Mouse (Mus musculus) neural tube, embryonic 10.5 days (tissue): ENCODE results near the gene Bcat1.
A peak's percentile ranks its signal among the peaks of the same experiment; 100 is the strongest.
"Not testable (repeated sequence)": the region's sequence is repeated elsewhere in the genome, so short reads cannot be mapped to it uniquely, and the experiment has no call there.

Source experiments
- DNase-seq: peaks from one replicate; pipeline ENCODE4 v3.0.0-alpha.2; 2017; ENCODE audit warnings: low spot score; ENCODE audit errors: extremely low spot score

Gene Bcat1

DNA sequence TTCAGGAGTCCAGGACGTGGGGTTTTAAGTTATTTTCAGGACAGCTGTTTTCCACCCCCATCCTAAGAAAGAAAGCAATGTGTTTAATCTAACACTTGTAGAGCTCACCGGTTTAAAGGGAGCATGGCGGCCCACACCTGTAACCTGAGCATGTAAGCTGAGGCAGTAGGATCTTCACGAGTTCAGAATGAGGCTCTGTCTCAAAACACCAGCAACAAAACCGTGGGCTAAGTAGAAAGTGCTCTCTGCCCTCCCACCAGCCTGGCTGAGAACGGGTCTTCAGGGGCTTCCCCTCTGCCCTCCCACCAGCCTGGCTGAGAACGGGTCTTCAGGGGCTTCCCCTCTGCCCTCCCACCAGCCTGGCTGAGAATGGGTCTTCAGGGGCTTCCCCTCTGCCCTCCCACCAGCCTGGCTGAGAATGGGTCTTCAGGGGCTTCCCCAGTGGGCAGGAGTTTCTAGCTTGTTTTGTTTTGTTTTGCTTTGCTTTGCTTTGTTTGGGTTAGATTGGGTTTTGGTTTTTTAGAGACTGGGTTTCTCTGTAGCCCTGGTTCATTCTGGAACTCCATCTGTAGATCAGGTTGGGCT lies 17.1 kb upstream of the Bcat1 start:
- DNase-seq: not testable (repeated sequence)

GRCm38 (mm10) chr6:145091998-145092397 lies 16.0 kb upstream of the Bcat1 start:
- no peak for DNase-seq

DNA sequence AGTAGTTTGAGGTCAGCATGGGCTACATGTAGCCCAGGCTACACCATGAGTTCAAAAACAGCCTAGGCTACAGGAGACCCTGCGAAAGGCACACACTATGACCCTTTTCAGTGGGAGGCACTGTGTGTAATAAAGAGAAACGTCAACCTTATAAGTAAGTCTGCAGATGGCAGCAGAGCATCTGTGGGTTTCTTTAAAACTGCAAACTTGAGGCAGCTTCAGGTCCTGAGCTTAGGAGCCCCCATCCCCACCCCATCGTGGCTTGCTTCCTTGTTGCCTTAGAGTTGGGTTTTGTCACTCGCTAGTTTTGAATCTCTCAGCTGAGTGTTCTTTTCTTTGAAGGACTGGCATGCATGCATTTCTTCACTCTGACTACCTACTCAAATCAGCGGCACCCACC lies 14.9 kb upstream of the Bcat1 start:
- DNase-seq: no peak

GRCm38 (mm10) chr6:145090201-145090863 lies 14.3 kb upstream of the Bcat1 start:
- DNase-seq: no peak

DNA sequence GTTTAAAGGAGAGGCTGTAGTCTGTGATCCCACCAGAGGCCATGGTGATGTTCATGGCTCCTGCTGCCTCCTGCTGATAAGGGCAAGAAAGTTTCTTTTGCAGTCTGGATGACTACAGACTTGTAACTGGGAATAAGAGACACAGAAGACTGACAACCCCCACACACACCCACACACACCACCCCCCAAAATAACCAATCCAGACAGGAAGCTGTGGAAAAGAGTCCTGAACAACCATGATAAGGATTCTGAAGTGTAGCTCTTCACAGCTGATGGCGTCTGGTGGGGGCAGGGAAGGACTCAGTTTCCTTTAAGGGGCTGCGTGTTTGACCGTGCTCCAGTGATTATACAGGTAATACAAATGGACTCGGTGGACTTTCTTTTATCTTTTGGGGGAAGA lies 13.4 kb upstream of the Bcat1 start:
- no peak for DNase-seq

- DNase-seq: no peak
Observed at GRCm38 (mm10) chr6:145088451-145089113, 12.6 kb upstream of the Bcat1 start.

DNA sequence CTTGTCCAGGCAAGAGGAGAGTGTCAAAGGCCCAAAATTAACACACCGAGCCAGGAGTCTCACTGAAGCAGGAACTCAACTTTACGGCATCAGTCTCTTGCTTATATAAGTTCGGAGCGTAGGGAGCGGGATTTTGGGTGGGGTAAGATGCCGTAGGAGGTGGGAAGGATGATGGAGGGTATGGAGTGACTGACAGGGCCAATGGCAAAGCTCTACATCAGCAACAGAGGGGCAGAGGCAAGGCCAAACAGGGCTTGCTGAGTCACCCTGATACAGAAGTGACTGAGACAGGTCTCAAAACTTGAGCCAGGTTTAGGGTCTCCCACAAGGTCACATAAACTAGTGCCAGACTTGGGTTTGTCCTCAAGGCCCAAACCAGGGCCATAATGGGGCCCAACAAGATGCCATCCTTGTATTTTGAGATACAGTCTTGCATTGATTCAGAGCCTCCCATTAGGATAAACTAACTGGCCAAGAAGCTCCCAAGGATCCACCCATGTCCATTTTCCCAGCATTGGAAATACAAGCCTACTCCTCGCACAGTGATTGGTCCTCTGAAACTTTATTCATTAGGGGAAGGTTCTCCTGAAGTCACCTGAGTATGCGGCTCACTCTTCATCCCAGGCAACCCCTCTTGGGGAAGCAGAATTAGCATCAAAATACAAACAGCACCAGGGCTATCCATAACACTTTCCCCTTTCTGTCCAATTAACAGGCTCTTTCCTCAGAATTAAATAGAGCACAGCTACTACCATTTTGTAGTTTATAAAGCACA lies 8.5 kb upstream of the Bcat1 start:
- no peak for DNase-seq

- no peak for DNase-seq
Observed at GRCm38 (mm10) chr6:145081721-145082120, 5.7 kb upstream of the Bcat1 start.

DNA sequence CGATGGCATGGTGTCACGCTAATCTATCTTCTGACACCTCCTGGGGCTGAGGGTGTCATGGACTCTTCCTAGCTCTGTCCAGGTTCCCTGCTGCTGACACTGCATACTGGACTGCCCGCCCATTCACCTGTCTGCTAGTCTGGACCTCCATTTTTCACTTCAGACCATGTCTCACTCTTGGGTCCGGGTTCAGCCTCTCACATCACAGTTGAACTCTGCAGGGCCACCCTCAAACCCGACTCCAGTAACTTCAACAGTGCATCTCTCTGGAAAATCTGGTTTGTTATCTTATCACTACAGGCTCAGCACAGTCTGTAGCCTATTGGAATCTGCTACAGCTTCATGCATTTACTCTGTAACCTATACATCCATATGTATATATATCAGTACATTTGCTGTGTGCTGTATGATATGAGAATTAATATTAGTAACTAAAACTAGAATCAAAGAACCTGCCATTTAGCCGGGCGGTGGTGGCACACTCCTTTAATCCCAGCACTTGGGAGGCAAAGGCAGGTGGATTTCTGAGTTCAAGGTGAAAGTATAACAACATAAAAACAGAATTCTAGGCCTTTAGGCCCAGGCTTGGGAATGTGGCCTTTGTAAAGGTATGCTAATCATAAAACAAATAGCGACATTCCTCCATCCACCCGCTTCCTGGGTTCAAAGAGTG lies 3.2 kb upstream of the Bcat1 start:
- DNase-seq: no peak

DNA sequence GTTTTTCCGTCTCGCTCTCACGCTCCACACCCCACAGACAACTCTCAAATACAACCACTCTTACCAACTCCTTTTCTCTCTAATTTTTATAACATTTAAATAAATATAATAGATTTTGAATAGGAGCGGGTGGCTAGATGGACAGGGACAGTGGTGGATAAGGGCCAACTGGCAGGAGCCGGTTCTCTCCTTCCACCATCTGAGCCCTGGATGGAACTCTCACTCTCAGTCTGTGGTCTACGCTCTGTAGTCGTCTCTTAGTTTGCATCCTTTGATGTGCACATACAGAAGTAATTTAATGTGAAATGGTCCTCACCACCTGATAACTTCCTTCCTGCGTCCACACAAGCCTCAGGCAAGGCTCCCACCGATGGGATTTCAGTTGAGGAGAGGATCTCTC lies 302 bp upstream of the Bcat1 start:
- peak; percentile 41 for DNase-seq

DNA sequence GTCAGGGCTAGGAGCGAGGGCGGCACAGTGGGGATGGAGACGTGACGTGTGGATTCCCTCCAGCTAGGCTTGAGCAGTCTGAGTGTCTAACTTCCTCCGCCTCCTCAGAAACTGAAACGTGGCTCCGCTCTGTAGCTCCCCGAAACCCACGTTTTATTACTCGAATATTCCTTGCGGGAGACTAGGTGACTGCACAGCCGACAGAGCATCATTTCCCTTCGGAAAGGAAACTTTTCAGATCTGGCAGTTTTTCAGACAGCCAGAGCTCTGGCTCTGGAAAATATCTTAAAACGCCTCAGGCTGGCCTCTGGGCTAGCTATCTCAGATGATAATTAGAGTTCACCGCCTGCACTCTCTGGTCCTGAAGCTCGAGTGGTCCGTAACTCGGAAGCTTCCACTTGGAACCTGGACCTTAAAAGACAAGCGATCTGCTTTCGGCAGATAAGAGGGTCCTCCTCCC lies 866 bp downstream of the Bcat1 start:
- DNase-seq: peak; percentile 58

GRCm38 (mm10) chr6:145074461-145074860 lies 1.5 kb downstream of the Bcat1 start:
- no peak for DNase-seq

DNA sequence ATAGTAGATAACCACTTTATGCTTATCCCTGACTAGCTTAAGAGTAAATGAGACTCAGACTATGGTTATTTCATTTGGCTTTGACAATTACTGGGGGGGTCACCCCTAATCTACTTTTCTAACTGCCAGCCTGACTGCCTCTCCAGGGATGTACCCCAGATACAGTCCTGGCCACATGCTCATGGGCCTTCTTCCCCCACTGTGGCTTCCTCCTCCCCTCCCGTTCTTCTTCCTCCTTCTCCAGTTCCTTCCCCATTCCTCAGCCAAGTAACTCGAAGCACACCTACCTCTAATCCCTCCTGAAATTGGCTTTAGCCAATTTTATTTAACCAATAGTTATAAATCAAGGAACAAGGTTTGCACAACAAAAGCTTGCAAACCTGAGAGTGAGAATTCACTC lies 6.1 kb downstream of the Bcat1 start:
- no peak for DNase-seq

- DNase-seq: no peak
Observed at GRCm38 (mm10) chr6:145069397-145069796, 6.6 kb downstream of the Bcat1 start.

DNA sequence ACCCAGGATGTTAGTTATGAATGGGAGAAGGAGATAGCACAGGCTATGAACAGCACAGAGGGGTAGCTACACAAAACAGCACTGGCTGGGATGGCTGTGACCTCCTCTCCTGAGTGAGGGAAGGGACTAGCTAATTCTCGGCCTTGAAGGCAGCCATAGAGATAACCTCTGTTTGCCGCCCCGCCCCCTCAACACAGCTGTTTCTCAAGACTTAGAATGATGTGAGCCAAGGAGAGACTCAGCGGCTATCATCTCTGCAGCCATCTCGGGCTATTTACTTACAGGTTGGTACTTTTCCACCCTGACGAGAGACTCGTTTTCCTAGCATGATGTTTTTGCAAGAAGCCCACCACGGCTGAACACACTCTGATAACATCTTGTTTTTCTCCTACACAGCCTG lies 8.3 kb downstream of the Bcat1 start:
- DNase-seq: no peak

GRCm38 (mm10) chr6:145066416-145066815 lies 9.6 kb downstream of the Bcat1 start:
- peak; percentile 10 for DNase-seq

DNA sequence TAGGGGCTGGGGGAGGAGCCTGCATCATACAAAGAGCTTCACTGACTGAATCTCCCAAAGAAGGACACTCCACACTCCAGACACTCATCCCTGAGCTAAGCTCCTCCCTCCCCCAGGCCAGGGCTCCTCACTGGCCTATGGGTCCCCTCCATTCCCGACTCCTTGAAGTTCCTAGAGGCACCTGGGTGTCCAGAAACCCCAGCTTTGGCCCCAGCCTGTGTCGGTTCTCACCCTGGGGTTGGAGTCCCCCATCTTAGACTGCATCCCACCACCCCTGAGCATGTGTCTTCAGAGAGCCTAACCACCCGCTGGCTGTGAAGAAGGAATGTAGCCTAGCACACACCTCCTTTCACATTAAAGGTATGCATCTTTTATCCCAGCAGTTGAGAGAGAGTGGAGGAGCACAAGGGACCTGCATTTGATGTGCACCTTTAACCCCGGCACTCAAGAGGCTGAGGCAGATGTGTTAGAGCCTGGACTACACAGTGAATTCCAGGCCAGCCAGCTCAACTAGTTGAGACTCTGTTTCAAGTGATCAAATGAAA lies 10.6 kb downstream of the Bcat1 start:
- DNase-seq: peak; percentile 8

DNA sequence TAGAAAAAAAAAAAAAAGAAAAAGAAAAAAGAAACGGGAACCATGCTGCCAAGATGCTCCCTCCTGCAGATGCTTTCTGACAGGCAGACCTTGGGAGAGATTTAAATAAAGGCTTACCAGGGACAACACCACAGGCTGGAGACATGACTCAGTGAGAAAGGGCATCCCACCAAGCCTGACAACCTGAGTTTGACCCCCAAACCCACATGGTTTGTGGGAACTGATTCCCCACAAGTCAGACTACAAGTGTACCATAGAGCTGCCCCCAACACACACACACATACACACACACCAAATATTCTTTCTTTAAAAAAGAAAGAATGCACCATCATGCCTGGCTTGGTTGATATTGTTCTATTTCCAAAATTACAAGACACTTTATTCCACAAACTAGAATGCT lies 11.9 kb downstream of the Bcat1 start:
- DNase-seq: peak; percentile 8

DNA sequence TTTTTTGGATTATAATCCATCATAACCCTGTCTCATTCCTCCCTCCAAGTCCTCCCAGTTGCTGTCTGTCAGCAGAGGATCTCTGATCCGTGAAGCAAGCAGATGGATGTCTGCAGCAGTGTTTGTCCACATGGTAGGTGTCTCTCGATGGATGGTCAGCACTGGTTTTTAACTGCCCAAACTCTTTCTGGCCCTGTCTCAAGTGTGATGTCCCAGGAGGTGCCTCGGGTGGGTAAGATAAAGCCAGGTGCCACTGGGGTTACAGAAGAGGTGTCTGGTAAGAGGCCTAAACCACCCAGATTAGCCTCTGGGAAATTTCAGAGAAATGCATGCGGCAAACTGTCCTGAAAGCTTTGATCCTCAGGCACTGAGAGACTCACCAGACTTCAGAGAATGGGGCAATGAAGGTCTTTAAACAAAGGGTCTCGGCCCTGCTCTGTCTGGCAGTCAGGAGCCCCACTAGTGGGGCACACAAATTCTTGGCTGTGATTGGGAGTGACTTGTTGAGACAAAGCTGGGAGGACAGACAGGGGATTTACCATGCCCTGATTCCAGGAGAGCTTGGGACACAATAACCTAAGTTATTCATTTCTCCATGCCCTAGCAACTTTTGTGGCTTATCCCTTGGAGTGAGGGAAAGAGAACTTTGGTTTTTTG lies 12.6 kb downstream of the Bcat1 start:
- peak; percentile 20 for DNase-seq

- DNase-seq: no peak
Observed at GRCm38 (mm10) chr6:145062763-145063162, 13.2 kb downstream of the Bcat1 start.

- DNase-seq: no peak
Observed at GRCm38 (mm10) chr6:145061361-145061760, 14.6 kb downstream of the Bcat1 start.
